Mouse (Mus musculus) gastrocnemius, adult 8-10 months (tissue): ENCODE data around the gene Mtrex. TPM values are rescaled to one million over a fixed set of nuclear protein-coding genes. Genes with fewer than 3 reads are reported as not detected.

ENCODE experiments used
- DNase-seq, 2 experiments: peaks; one replicate each; pipeline ENCODE4 v3.0.0; 2022; ENCODE audit warnings: low spot score in 2 of 2
- total RNA-seq, 4 experiments: library from RNA; stranded (reverse); gene quantifications; 2 replicates each; pipeline ENCODE4 v1.2.4; 2022

Gene Mtrex
- total RNA-seq = 10 to 100 TPM; 27.2 to 32.1 (median 28.2) TPM

GRCm38 (mm10) chr13:112927287-112928001, at the start of gene Mtrex, which contains the start of gene Dhx29:
Gene Mtrex, minus strand, starts transcription at chr13:112927398.
Gene Dhx29, plus strand, starts transcription at chr13:112927454.
- DNase-seq = peak; percentile 96 to 97

- DNase-seq = no peak
These were observed 49.5 kb upstream of the Mtrex start for GRCm38 (mm10) chr13:112976720-112977119.

DNA sequence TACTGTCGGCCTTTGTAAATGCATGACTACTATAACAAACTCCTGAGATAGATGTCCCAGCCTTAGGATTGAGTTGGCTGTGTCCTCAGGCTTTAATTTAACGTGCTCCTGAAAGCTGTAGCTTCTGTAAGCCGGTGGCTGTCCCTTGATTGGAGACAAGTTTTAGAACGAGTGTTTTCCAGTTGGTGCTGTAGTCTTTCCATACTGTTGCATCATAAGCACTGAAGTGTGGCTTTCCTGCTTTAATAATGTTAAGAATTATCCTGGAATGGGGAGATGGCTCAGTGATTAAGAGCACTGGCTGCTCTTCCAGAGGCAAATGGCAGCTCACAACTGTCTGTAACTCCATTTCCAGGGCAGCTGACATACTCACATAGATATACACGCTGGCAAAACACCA, 40.1 kb upstream of the Mtrex start:
- DNase-seq = no peak

DNA sequence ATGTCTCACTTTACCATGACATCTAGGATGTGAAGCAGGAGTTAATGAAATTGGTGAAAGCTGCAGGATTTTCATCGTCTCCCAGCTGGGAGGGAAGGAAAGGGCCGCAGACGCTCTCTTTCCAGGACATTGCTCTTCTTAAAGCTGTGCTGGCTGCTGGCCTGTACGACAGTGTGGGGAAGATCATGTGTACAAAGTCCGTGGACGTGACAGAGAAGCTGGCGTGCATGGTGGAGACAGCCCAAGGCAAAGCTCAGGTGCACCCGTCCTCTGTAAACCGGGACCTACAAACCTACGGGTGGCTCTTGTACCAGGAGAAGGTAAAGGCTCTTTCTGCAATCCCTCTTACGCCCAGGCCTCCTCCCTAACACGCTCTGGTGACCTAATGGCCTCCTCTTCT, 37.2 kb upstream of the Mtrex start:
- DNase-seq = no peak

DNA sequence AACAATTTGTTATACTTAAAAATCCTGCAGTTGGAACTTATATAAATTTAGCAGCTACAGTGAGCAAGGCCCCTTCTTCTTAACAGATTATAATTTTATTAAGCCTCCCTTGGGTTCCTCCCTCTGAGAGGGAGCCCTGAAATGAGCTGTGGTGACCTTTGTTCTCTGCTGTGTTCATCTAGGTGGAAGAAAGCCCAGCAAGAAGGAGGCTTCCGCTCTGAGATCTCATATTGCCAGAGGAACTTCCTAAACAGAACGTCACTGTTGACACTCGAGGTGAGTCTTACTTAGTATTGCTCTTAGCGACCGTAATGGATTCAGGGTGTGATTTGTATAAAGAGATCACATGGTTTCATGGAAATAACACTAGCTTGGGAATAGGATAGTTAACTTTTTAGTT, 35.9 kb upstream of the Mtrex start:
- no peak for DNase-seq

DNA sequence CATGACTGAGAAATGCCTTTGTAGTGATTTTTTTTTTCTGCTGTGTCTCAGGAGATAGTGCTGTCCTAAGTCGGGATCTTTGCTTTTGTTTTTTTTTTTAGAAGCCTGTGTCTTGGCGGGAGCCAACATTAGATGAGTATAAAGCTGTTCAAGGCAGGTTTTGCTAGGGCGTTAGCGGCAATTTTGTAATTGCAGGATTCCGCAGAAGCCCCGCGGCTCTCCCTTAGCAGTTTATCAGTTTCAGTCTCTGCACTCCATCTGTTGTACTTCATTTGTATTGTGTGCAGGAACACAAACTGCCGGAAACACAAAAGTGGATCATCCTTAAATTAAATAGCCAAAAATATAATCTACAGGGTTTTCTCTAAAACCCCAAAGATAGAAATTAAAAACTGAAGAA, 26.9 kb upstream of the Mtrex start:
- no peak for DNase-seq

DNA sequence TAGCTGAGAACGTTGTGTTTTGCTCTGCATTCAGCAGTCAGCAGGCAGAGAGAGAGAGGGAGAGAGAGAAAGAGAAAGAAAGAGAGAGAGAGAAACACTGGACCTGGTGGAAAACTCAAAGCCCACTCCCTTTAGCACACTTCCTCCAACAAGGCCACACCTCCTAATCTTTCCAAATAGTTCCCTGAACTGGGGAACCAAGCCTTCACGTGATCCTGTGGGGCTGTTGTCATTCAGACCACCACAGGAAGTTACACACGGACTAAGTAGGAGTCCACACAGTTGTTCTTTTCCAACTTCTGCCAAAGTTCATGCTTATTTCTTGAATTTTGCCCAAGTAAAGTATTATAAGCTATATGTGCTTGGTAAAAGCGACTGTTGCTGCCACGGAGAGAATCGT, 18.7 kb upstream of the Mtrex start:
- DNase-seq = no peak

- DNase-seq = no peak
These were observed 18.1 kb upstream of the Mtrex start for GRCm38 (mm10) chr13:112945312-112945711.

DNA sequence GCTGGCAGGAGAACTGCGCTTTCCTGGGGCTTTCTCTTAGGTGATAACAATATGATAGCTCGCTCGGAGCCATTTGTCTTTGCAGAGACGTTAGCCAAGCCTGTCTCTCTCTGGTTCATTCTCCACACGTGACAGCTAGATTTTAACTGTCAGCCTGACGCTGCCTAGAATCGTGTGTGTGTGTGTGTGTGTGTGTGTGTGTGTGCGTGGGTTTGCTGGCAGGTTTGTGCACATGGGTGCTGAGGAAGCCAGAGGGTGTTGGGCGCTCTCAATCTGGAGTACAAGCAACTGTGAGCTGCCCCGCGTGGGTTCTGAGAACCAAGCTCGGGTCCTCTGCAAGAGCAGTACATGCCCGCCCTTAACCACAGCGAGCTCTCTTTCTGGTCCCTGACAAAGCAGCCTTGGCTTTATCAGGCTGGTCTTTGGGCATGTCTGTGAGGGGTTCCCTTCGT, 14.7 kb upstream of the Mtrex start:
- no peak for DNase-seq

- DNase-seq = no peak
These were observed 10.9 kb upstream of the Mtrex start for GRCm38 (mm10) chr13:112938130-112938529.

- DNase-seq = no peak
These were observed 955 bp upstream of the Mtrex start for GRCm38 (mm10) chr13:112928038-112928668.

DNA sequence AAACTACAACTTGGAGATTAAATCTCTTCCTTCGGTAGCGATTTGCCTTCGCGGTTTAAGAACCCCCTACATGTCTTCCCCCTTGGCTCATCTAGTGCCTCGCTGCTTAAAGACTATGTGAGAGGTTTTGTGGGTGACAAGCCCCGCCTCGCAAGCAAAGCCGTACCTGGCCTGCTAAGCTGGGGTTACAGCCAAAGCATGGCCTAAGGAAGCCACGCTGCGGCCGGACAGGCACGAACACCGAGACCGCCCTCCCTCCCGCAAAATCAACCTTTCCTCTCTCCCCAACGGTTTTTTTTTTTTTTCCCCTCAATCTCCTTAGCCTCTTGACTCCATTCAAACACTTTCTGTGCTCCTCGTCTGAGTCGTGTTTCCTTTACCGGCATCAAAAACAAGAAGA, 402 bp downstream of the Mtrex start:
- peak in 1 of 2 experiments; percentile 7 for DNase-seq

GRCm38 (mm10) chr13:112925976-112926375, 1.2 kb downstream of the Mtrex start:
- DNase-seq = no peak

GRCm38 (mm10) chr13:112925266-112925665, 1.9 kb downstream of the Mtrex start:
- DNase-seq = no peak

- no peak for DNase-seq
These were observed 6.3 kb downstream of the Mtrex start for GRCm38 (mm10) chr13:112920906-112921305.

DNA sequence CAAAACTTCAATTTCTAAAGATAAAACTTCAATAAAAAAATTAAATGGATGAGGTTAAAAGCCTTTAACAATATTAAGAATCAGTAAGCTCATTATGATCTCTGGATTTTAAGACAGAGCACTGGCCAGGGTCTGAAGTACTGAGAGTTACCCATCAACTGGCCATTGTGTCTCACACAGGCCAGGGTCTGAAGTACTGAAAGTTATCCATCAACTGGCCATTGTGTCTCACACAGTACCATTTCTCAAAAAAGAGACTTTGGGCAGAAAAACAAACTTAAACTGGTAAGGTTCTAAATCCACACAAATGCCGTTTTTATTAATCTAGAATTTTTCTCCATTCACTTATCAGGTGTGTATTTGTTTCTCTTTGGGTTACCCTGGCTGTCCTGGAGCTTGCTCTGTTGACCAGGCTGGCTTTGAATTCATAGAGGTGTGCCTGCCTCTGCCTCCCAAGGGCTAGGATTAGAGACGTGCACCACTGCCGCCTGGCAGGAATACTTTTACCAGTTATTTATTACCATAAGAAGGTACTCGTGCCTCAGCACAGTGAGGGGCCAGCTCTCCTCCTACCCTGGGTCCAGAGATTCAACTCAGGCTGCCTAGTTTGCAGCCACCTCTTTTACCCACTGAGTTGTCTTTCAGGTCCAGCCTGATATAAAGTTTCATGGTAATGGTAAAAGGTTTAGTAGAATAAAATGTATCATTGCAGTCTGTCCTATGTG, 7.9 kb downstream of the Mtrex start:
- DNase-seq = no peak

- no peak for DNase-seq
These were observed 16.8 kb downstream of the Mtrex start for GRCm38 (mm10) chr13:112910434-112910833.

- no peak for DNase-seq
These were observed 17.5 kb downstream of the Mtrex start for GRCm38 (mm10) chr13:112909663-112910062.

- DNase-seq = no peak
These were observed 25.0 kb downstream of the Mtrex start for GRCm38 (mm10) chr13:112902176-112902575.

- DNase-seq = no peak
These were observed 40.0 kb downstream of the Mtrex start for GRCm38 (mm10) chr13:112887234-112887633.

DNA sequence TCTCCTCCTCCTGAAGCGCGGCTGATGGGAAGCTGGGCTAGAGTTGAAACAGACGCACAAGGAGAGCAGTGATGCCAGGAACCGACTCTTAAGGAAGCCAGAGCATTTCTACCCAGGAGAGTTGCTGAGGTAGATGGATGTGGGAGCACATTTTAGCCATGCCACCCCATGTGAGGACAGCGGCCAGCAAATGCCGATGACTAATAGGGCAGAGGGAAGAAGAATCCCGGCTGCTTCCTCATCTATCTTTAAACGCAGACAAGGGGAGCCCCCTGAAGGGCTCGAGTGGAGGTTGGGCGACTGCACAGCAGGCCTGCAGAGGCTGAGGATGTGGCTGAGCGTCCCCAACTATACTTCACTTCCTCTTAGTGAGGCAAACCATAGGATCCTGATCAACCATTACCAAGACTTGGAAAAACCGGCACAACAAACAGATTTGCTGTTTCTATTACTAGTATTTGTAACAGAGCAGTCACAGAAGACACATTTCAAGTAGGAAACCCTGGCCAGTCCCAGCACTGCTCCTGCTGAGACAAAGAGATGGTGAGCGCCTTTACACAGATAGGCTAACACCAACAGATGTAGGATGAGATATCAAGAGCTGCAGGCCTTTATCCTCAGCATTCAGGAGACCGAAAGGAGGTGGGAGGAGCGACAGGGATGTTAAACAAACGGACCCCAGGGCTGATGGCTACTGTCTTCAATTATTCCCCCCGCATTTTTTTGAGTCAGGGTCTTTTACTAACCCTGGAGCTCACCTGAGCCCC, 55.5 kb downstream of the Mtrex start:
- DNase-seq = peak in 1 of 2 experiments; percentile 7
